Mouse (Mus musculus) heart, embryonic 13.5 days (tissue): Measurements from ENCODE around the gene Fabp3. TPM values are rescaled to one million over a fixed set of nuclear protein-coding genes. Genes with fewer than 3 reads are reported as not detected.

ENCODE experiments used
- ATAC-seq: fragments of 200-750 bp; cut with Nextera tagmentation; 2 replicates; pipeline ENCODE4 v1.8.0; 2017; ENCODE audit warnings: moderate TSS enrichment; ENCODE audit not compliant: insufficient number of reproducible peaks, low FRiP score, low TSS enrichment; ENCODE audit errors: extremely low read depth
- H3K27ac ChIP-seq: fragments of 300-500 bp; sonication (generic); replicated peaks from 2 replicates; pipeline ENCODE4 v1.5.1; 2015; ENCODE audit warnings: moderate library complexity, mild to moderate bottlenecking, inconsistent platforms
- H3K27me3 ChIP-seq: fragments of 300-500 bp; sonication (generic); replicated peaks from 2 replicates; pipeline ENCODE4 v1.6.1; 2015; ENCODE audit warnings: mild to moderate bottlenecking, inconsistent platforms
- H3K36me3 ChIP-seq: fragments of 300-500 bp; sonication (generic); 2 replicates; pipeline ENCODE4 v1.6.1; 2015; ENCODE audit warnings: mild to moderate bottlenecking, inconsistent platforms
- H3K4me1 ChIP-seq: fragments of 300-500 bp; sonication (generic); 2 replicates; pipeline ENCODE4 v1.6.1; 2015; ENCODE audit warnings: inconsistent platforms
- H3K4me2 ChIP-seq: fragments of 300-500 bp; sonication (generic); 2 replicates; pipeline ENCODE4 v1.6.1; 2015; ENCODE audit warnings: inconsistent platforms, mild to moderate bottlenecking, moderate library complexity
- H3K4me3 ChIP-seq: fragments of 300-500 bp; sonication (generic); 2 replicates; pipeline ENCODE4 v1.5.1; 2015; ENCODE audit warnings: moderate library complexity, mild to moderate bottlenecking, inconsistent platforms
- H3K9ac ChIP-seq: fragments of 300-500 bp; sonication (generic); 2 replicates; pipeline ENCODE4 v1.6.1; 2015; ENCODE audit warnings: inconsistent platforms, mild to moderate bottlenecking, moderate library complexity
- H3K9me3 ChIP-seq: fragments of 300-500 bp; sonication (generic); 2 replicates; pipeline ENCODE4 v1.6.1; 2016; ENCODE audit warnings: inconsistent platforms
- WGBS: fragments of 180-500 bp; shearing (Covaris S2); methylation state at CpG from one replicate; pipeline ENCODE4 v1.1.7; 2015; ENCODE audit warnings: mixed read lengths; 5-methylcytosine and 5-hydroxymethylcytosine counted together
- polyA plus RNA-seq: library from polyadenylated mRNA; unstranded; fragments of >200 nt; fragmentation: Nextera tagmentation; extraction: Ambion mirVana; gene quantifications from 2 replicates; pipeline ENCODE4 v1.2.1, GENCODE M21; 2015

Fabp3 gene
- polyA plus RNA-seq, 1 experiment from 2014 or later, result 961 TPM

DNA sequence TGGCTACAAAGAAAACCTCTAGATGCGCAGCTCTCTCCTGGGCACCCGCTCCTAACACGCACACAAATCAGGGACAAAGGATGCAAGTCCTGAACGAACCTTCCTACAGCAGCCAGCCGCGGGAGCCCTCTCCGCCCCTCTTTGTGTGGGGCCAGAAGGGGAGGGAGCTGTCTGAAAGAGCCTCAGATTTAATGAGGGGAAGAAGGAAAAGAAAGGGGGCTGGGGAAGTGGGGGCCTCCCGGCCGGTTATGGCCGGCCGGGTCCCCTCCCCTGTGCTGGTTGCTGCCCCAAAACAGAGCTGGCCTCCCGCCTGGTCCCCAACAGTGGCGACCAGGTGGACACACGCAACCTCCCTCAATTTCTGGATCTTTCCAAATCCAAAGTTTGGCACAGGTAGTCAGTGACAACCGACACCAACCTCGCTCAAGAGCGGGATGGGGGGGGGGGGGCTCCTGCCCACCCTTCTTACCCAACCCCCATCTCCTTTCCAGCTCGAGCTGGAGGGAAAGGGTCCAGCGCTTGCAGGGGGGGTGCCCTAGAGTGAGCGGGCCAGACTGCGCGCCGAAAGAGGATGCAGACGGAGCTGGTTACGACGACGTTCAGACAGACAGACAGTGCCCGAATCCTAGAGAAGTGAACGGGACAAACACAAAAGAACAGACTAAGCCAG, 33.9 kb upstream of the Fabp3 start:
- Histone ChIP-seq H3K9ac (peak overlapping the region; percentile 83), H3K4me2 (peak overlapping the region; percentile 94), H3K9me3 (no peaks in the 10 kb centered on the region), H3K4me3 (peak overlapping the region; percentile 66), H3K36me3 (no peaks in the 10 kb centered on the region), H3K4me1 (peaks cover 23% of the 10 kb centered on the region), H3K27me3 (peaks cover 94% of the 10 kb centered on the region), H3K27ac (peak overlapping the region; percentile 63)
- no peak for ATAC-seq
- 1% methylated on average over 29 of the region's 29 CpGs for WGBS

DNA sequence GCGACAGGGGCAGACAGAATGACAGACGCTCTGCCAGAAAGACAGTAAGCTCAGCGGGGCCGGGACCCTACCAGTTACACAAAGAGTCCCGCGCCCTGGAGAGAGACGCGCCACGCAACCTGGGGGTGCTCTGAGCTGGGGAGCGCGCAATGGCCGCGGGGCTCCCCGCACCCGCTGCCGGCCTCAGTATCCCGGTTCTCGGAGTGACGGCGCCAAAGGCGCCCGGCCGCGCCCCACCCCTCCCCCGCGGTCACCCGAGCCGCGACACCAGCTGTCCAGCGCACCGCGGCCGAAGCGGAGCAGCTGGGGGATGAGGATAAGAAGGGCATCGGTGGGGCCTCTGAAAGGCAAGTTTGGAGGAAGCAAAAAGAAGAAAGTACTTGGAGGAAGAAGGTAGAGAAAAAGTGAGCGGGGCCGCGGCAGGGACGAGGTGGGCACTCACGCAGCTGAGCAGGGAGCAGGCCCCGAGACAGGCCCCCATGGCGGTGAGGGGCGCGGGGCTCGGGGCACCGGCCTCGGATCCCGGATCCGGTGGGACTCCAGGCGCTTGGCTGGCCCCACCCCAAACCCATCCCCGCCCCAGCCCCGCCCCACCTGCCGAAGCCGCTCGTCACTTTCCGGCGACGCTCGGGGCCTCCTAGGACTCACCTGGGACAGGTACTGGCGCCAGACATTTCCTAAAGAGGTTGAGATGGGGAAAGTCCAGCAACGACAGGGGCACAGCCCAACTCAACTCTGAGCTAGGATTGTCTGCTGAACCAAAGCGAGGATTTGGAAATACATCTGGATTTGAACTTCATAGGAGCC, 33.2 kb upstream of the Fabp3 start:
- Histone ChIP-seq H3K4me3 (peak overlapping the region; percentile 66), H3K36me3 (no peaks in the 10 kb centered on the region), H3K4me1 (peaks cover 23% of the 10 kb centered on the region), H3K4me2 (peak overlapping the region; percentile 94), H3K27ac (no peak overlapping the region), H3K27me3 (peaks cover 93% of the 10 kb centered on the region), H3K9me3 (no peaks in the 10 kb centered on the region), H3K9ac (peak overlapping the region; percentile 83)
- 1% methylated on average over 62 of the region's 62 CpGs for WGBS
- no peak for ATAC-seq

DNA sequence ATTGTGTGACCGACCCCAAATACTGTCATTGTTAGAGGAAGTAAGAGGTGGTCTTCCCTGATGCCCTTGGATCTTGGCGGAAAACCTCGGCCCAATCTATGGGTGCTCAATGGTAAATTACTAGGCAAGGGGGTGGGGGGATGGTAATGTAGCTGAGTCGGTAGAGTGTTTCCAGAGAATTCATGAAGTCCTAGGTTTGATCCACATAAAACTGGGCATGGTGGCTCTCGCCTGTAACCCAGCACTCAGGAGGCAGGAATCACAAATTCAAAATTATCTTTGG, 32.6 kb upstream of the Fabp3 start:
- Histone ChIP-seq H3K27ac (no peak overlapping the region), H3K4me1 (peaks cover 23% of the 10 kb centered on the region), H3K4me2 (peak overlapping the region; percentile 94), H3K27me3 (peaks cover 95% of the 10 kb centered on the region), H3K9ac (peak overlapping the region; percentile 83; the same call in 1 of the 2 replicates), H3K9me3 (no peaks in the 10 kb centered on the region), H3K4me3 (peak overlapping the region; percentile 66; the same call in 1 of the 2 replicates), H3K36me3 (no peaks in the 10 kb centered on the region)
- no peak for ATAC-seq
- whole genome bisulfite sequencing, result 45% methylated on average over 5 of the region's 5 CpGs

DNA sequence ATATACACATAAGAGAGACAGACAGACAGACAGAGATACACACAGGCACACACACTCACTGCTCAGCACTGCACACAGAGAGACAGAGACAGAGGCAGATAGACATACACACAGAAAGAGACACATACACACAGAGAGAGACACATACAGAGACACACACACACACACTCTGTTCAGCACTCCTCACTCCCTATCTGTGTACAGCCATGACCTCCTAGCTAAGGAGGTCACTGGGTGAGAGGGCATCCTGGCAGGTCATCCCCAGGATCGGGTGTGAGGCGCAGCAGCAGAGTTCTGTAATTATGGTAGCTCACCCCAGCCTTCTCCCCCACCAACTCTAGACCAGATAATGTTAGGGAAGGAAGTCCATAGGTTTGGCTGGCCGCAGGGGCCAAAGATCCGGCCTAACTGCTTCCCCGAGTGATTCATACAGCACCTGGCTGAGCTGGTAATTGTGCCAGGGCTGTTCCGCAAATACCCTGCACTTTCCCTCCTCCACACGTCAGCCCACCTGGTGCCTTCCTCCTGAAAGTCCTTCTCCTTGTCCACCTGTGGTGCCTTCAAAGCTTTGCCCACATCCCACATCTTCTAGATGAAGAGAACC, 31.7 kb upstream of the Fabp3 start:
- Histone ChIP-seq H3K36me3 (no peaks in the 10 kb centered on the region), H3K9ac (no peak overlapping the region), H3K4me1 (peaks cover 23% of the 10 kb centered on the region), H3K4me2 (no peak overlapping the region), H3K27ac (no peak overlapping the region), H3K9me3 (no peaks in the 10 kb centered on the region), H3K27me3 (peaks cover 95% of the 10 kb centered on the region), H3K4me3 (no peak overlapping the region)
- no peak for ATAC-seq
- 55% methylated on average over 7 of the region's 7 CpGs for WGBS

DNA sequence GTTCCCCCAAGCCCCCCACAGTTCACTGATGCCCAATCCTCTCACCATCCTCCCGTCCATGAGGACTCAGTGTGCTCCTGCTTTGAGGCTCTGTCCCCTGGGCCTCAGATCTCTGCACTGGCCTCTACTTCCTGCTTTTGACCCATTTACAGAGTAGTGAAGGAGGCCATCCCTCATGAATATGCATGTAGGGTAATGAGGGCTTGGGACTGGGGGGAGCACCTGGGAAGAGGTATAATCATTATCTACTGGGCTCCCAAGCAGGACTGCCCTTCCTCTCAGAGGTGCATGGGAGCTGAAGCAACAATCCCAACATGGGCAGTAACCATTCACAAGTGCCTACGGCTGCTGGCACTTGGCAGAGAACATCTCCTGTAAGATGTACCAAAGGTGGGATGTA, 29.3 kb upstream of the Fabp3 start, which contains the start of gene Serinc2:
TSS of gene Serinc2 (minus strand) at position 101 of the 400 bp plus-strand sequence.
- Histone ChIP-seq H3K9me3 (no peaks in the 10 kb centered on the region), H3K27ac (no peak within 1 kb of the TSS), H3K9ac (no peak within 1 kb of the TSS), H3K4me3 (no peak within 1 kb of the TSS), H3K36me3 (no peaks in the 10 kb centered on the region), H3K4me2 (no peak within 1 kb of the TSS), H3K27me3 (peaks cover 91% of the 10 kb centered on the region), H3K4me1 (peaks cover 14% of the 10 kb centered on the region)
- ATAC-seq, result no peak
- WGBS, result 60% methylated on average over 2 of the region's 2 CpGs

DNA sequence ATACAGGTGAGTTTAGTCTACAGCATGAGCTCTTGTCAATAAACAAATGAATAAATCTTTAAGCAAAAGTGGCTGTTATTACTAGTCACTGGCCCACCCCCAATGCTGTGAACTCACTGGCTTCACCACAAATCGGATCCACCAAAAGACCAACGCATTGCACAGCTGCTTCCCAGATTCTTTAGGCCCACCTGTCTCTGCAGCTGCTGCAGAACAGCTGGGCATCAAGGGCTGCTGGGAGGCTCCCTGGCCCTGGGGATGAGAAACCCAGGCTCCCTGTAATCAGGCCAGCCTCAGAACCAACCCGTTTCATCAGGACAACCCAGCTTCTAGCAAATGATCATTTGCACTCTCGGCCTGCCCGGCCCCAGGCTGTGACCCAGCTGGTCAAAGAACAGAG, 25.5 kb upstream of the Fabp3 start:
- Histone ChIP-seq H3K4me2 (no peak overlapping the region), H3K27me3 (peaks cover 78% of the 10 kb centered on the region), H3K36me3 (no peaks in the 10 kb centered on the region), H3K9me3 (no peaks in the 10 kb centered on the region), H3K9ac (no peak overlapping the region), H3K4me3 (no peak overlapping the region), H3K4me1 (no peaks in the 10 kb centered on the region), H3K27ac (no peak overlapping the region)
- ATAC-seq, result no peak
- WGBS, result 67% methylated on average over 5 of the region's 5 CpGs

DNA sequence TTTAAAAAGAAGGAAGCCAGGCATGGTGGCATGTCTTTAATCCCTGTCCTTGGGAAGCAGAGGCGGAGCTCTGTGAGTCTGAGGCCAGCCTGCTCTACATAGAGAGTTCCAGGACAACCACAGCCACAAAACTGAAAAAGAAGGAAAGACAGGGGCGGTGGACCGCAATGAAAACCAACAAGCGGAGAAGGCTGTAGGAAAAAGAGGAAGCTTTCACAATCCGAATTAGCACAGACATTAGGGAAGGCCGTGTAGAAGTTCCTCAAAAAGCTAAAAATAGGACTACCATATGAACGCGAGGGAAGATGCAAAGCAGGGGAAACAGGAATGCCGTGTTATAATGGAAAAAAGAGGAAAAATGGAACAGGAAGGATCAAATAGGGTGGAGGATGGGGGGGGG, 24.6 kb upstream of the Fabp3 start:
- ATAC-seq, result no peak
- H3K9ac ChIP-seq, result no peak overlapping the region
- no peak overlapping the region for H3K27ac ChIP-seq
- no peaks in the 10 kb centered on the region for H3K9me3 ChIP-seq
- WGBS, result 72% methylated on average over 9 of the region's 9 CpGs
- H3K4me2 ChIP-seq, result no peak overlapping the region
- H3K4me3 ChIP-seq, result no peak overlapping the region
- H3K36me3 ChIP-seq, result no peaks in the 10 kb centered on the region
- H3K27me3 ChIP-seq, result peaks cover 71% of the 10 kb centered on the region
- H3K4me1 ChIP-seq, result no peaks in the 10 kb centered on the region

DNA sequence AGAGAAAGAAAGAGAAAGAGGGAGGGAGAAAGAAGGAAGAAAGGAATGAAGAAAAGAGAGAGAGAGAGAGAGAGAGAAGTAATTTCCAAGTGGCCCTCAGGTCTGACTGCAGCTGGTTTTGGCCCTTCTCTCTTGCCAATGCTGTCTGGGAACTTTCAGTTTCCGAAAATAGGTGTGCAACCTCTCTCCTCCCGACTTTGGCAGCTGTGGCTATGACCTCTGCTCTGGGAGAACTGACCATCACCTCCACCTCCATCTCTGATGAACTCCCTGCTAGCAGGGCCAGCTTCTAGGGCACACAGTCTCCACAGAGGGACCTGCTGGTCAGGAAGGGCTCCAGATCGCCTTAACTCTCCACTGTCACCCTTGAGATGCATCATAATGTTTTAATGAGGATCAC, 21.9 kb upstream of the Fabp3 start:
- no peak overlapping the region for H3K27ac ChIP-seq
- H3K4me3 ChIP-seq, result no peak overlapping the region
- no peak overlapping the region for H3K4me2 ChIP-seq
- H3K9me3 ChIP-seq, result no peaks in the 10 kb centered on the region
- H3K27me3 ChIP-seq, result peaks cover 49% of the 10 kb centered on the region
- H3K9ac ChIP-seq, result no peak overlapping the region
- 33% methylated on average over 3 of the region's 3 CpGs for WGBS
- no peak for ATAC-seq
- H3K36me3 ChIP-seq, result no peaks in the 10 kb centered on the region
- H3K4me1 ChIP-seq, result no peaks in the 10 kb centered on the region

DNA sequence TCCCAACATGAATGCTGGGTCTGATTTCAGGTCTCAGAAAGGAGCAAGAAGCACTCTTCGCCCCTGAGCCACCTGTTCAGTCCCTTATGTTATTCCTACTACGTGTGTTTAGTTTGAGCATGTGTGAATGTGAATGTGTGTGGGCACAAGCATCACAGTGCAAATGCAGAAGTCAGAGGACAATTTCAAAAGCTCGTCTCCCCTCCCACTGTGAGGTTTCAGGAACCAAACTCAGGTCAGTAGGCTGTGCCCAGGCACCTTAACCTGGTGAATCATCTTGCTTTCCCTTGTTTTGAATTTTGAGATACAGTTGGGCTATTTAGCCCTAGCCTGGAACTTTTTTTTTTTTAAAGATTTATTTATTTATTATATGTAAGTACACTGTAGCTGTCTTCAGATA, 18.6 kb upstream of the Fabp3 start:
- H3K4me1 ChIP-seq, result no peaks in the 10 kb centered on the region

DNA sequence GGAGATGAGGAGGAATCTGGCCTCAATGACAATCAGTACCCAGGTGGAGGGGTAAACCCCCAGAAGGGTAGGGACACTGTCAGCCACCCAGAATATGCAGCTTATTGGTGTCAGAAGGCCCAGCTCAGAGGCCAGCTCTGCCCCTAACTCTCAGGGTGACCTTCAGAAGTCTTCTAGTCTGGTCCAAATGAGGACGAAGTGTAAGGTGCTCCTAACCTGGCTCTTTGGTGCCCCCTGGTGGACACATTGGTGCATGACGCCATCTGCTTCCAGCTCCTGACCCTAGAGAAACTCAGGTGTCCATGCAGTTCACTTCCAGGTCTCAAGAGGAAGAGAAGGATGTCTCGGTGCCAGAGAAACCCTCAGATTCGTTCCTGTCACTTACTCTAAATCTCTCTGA, 16.1 kb upstream of the Fabp3 start:
- no peak overlapping the region for H3K9ac ChIP-seq
- H3K36me3 ChIP-seq, result no peaks in the 10 kb centered on the region
- no peak overlapping the region for H3K4me2 ChIP-seq
- no peak overlapping the region for H3K4me3 ChIP-seq
- no peak overlapping the region for H3K27ac ChIP-seq
- WGBS, result 2% methylated on average over 4 of the region's 4 CpGs
- H3K9me3 ChIP-seq, result no peaks in the 10 kb centered on the region
- 0 out of 2 replicates have a peak, but pooled peaks cover 5% of the 10 kb centered on the region for H3K27me3 ChIP-seq
- peak; percentile 43; the same call in 1 of the 2 replicates for ATAC-seq
- peaks cover 14% of the 10 kb centered on the region for H3K4me1 ChIP-seq

More for the DNA sequence above, 18.6 kb upstream of the Fabp3 start:
- Histone ChIP-seq H3K36me3 (no peaks in the 10 kb centered on the region), H3K4me3 (no peak overlapping the region), H3K27me3 (peaks cover 22% of the 10 kb centered on the region), H3K9me3 (no peaks in the 10 kb centered on the region), H3K9ac (no peak overlapping the region), H3K27ac (no peak overlapping the region), H3K4me2 (no peak overlapping the region)
- WGBS, result 71% methylated on average over 3 of the region's 3 CpGs
- no peak for ATAC-seq

DNA sequence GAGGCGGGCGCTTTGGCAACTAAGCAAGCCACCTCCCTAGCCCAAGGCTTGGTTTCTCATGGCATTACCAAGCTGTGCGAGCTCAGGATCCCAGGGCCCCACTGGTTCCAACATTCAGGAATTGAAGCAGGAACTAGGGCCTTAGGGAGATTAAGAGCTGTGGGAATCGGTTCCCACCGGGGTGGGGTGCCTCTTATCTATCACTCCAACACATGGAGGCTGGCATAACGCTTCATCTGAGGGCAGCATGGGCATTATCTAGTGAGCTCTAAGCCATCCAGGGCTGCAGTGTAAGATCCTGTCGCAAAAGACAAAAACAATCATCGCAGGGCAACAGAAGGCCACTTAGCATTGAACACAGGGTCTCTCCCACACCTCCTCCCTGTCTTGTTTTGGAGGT, 13.9 kb upstream of the Fabp3 start:
- H3K9ac ChIP-seq, result no peak overlapping the region
- no peak for ATAC-seq
- H3K27me3 ChIP-seq, result no peaks in the 10 kb centered on the region
- H3K36me3 ChIP-seq, result no peaks in the 10 kb centered on the region
- H3K27ac ChIP-seq, result no peak overlapping the region
- no peak overlapping the region for H3K4me2 ChIP-seq
- peaks cover 23% of the 10 kb centered on the region for H3K4me1 ChIP-seq
- H3K9me3 ChIP-seq, result no peaks in the 10 kb centered on the region
- WGBS, result 68% methylated on average over 8 of the region's 8 CpGs
- H3K4me3 ChIP-seq, result no peak overlapping the region
